Mouse (Mus musculus): ENCODE results near the gene Tnfrsf13c. TPM values are rescaled to one million over a fixed set of nuclear protein-coding genes. Genes with fewer than 3 reads are reported as not detected.

The Tnfrsf13c gene
- total and polyA plus RNA-seq, 3 experiments, result 204 to 287 (median 257) TPM

Other genes with a start within 250 kb of the Tnfrsf13c start
Only the 20 nearest of the 21 such genes appear.
- 67.3 and 80.0 TPM in 2 replicates for gene Xrcc6, start 236.5 kb downstream of the Tnfrsf13c start, total RNA-seq (2012; rRNA removed)
- gene Xrcc6, start 236.5 kb downstream of the Tnfrsf13c start, total RNA-seq (2014; rRNA removed), result 79.5 and 83.5 TPM in 2 replicates
- gene Xrcc6, start 236.5 kb downstream of the Tnfrsf13c start, polyA plus RNA-seq (2012; ENCODE audit: insufficient read length, low read depth), result 80.8 and 94.0 TPM in 2 replicates
- gene Desi1, start 190.5 kb downstream of the Tnfrsf13c start, total RNA-seq (2012; rRNA removed), result 10.9 and 11.3 TPM in 2 replicates
- 7.6 and 10.0 TPM in 2 replicates for gene Desi1, start 190.5 kb downstream of the Tnfrsf13c start, total RNA-seq (2014; rRNA removed)
- 39.2 and 47.3 TPM in 2 replicates for gene Desi1, start 190.5 kb downstream of the Tnfrsf13c start, polyA plus RNA-seq (2012; ENCODE audit: insufficient read length, low read depth)
- gene Snu13, start 176.8 kb downstream of the Tnfrsf13c start, total RNA-seq (2012; rRNA removed), result 167 and 225 TPM in 2 replicates
- gene Snu13, start 176.8 kb downstream of the Tnfrsf13c start, total RNA-seq (2014; rRNA removed), result 558 and 575 TPM in 2 replicates
- gene Snu13, start 176.8 kb downstream of the Tnfrsf13c start, polyA plus RNA-seq (2012; ENCODE audit: insufficient read length, low read depth), result 433 and 587 TPM in 2 replicates
- 0.04 TPM in 2 replicates for gene 4930407I10Rik, start 165.2 kb downstream of the Tnfrsf13c start, total RNA-seq (2012; rRNA removed)
- not detected in 2 replicates for gene 4930407I10Rik, start 165.2 kb downstream of the Tnfrsf13c start, total RNA-seq (2014; rRNA removed)
- gene 4930407I10Rik, start 165.2 kb downstream of the Tnfrsf13c start, polyA plus RNA-seq (2012; ENCODE audit: insufficient read length, low read depth), result not detected in 2 replicates
- gene Mei1, start 154.4 kb downstream of the Tnfrsf13c start, total RNA-seq (2012; rRNA removed), result 0.04 TPM in 1 of 2 replicates, not detected in the other
- gene Mei1, start 154.4 kb downstream of the Tnfrsf13c start, total RNA-seq (2014; rRNA removed), result not detected in 2 replicates
- not detected in 2 replicates for gene Mei1, start 154.4 kb downstream of the Tnfrsf13c start, polyA plus RNA-seq (2012; ENCODE audit: insufficient read length, low read depth)
- gene Ccdc134, start 96.4 kb downstream of the Tnfrsf13c start, total RNA-seq (2012; rRNA removed), result 37.1 and 48.8 TPM in 2 replicates
- 35.1 and 35.7 TPM in 2 replicates for gene Ccdc134, start 96.4 kb downstream of the Tnfrsf13c start, total RNA-seq (2014; rRNA removed)
- gene Ccdc134, start 96.4 kb downstream of the Tnfrsf13c start, polyA plus RNA-seq (2012; ENCODE audit: insufficient read length, low read depth), result 42.9 and 43.6 TPM in 2 replicates
- gene Srebf2, start 77.2 kb downstream of the Tnfrsf13c start, total RNA-seq (2012; rRNA removed), result 130 and 159 TPM in 2 replicates
- gene Srebf2, start 77.2 kb downstream of the Tnfrsf13c start, total RNA-seq (2014; rRNA removed), result 77.6 and 94.3 TPM in 2 replicates
- 214 and 253 TPM in 2 replicates for gene Srebf2, start 77.2 kb downstream of the Tnfrsf13c start, polyA plus RNA-seq (2012; ENCODE audit: insufficient read length, low read depth)
- 152 and 159 TPM in 2 replicates for gene Shisa8, start 11.6 kb downstream of the Tnfrsf13c start, total RNA-seq (2012; rRNA removed)
- gene Shisa8, start 11.6 kb downstream of the Tnfrsf13c start, total RNA-seq (2014; rRNA removed), result 94.6 and 103 TPM in 2 replicates
- 64.2 and 83.4 TPM in 2 replicates for gene Shisa8, start 11.6 kb downstream of the Tnfrsf13c start, polyA plus RNA-seq (2012; ENCODE audit: insufficient read length, low read depth)
- 31.5 and 34.2 TPM in 2 replicates for gene Cenpm, start 20.4 kb upstream of the Tnfrsf13c start, total RNA-seq (2012; rRNA removed)
- gene Cenpm, start 20.4 kb upstream of the Tnfrsf13c start, total RNA-seq (2014; rRNA removed), result 17.1 and 22.8 TPM in 2 replicates
- 39.6 and 44.0 TPM in 2 replicates for gene Cenpm, start 20.4 kb upstream of the Tnfrsf13c start, polyA plus RNA-seq (2012; ENCODE audit: insufficient read length, low read depth)
- not detected in 2 replicates for gene 1500009C09Rik, start 28.0 kb upstream of the Tnfrsf13c start, total RNA-seq (2012; rRNA removed)
- gene 1500009C09Rik, start 28.0 kb upstream of the Tnfrsf13c start, total RNA-seq (2014; rRNA removed), result not detected in 2 replicates
- not detected in 2 replicates for gene 1500009C09Rik, start 28.0 kb upstream of the Tnfrsf13c start, polyA plus RNA-seq (2012; ENCODE audit: insufficient read length, low read depth)
- gene Sept3, start 50.5 kb upstream of the Tnfrsf13c start, total RNA-seq (2012; rRNA removed), result 0.04 and 0.13 TPM in 2 replicates
- gene Sept3, start 50.5 kb upstream of the Tnfrsf13c start, total RNA-seq (2014; rRNA removed), result not detected in 2 replicates
- gene Sept3, start 50.5 kb upstream of the Tnfrsf13c start, polyA plus RNA-seq (2012; ENCODE audit: insufficient read length, low read depth), result 0.07 TPM in 1 of 2 replicates, not detected in the other
- gene Wbp2nl, start 74.6 kb upstream of the Tnfrsf13c start, total RNA-seq (2012; rRNA removed), result not detected in 2 replicates
- gene Wbp2nl, start 74.6 kb upstream of the Tnfrsf13c start, total RNA-seq (2014; rRNA removed), result not detected in 2 replicates
- gene Wbp2nl, start 74.6 kb upstream of the Tnfrsf13c start, polyA plus RNA-seq (2012; ENCODE audit: insufficient read length, low read depth), result not detected in 2 replicates
- gene Naga, start 114.6 kb upstream of the Tnfrsf13c start, total RNA-seq (2012; rRNA removed), result 21.1 and 28.2 TPM in 2 replicates
- gene Naga, start 114.6 kb upstream of the Tnfrsf13c start, total RNA-seq (2014; rRNA removed), result 17.7 and 19.9 TPM in 2 replicates
- 18.7 and 21.9 TPM in 2 replicates for gene Naga, start 114.6 kb upstream of the Tnfrsf13c start, polyA plus RNA-seq (2012; ENCODE audit: insufficient read length, low read depth)
- 0.08 TPM in 1 of 2 replicates, not detected in the other for gene Pheta2, start 114.6 kb upstream of the Tnfrsf13c start, total RNA-seq (2012; rRNA removed)
- gene Pheta2, start 114.6 kb upstream of the Tnfrsf13c start, total RNA-seq (2014; rRNA removed), result not detected in 2 replicates
- gene Pheta2, start 114.6 kb upstream of the Tnfrsf13c start, polyA plus RNA-seq (2012; ENCODE audit: insufficient read length, low read depth), result not detected in 2 replicates
- gene Smdt1, start 114.6 kb upstream of the Tnfrsf13c start, total RNA-seq (2012; rRNA removed), result 171 TPM in 2 replicates
- gene Smdt1, start 114.6 kb upstream of the Tnfrsf13c start, total RNA-seq (2014; rRNA removed), result 112 and 114 TPM in 2 replicates
- gene Smdt1, start 114.6 kb upstream of the Tnfrsf13c start, polyA plus RNA-seq (2012; ENCODE audit: insufficient read length, low read depth), result 122 and 138 TPM in 2 replicates
- 170 and 222 TPM in 2 replicates for gene Ndufa6, start 130.0 kb upstream of the Tnfrsf13c start, total RNA-seq (2012; rRNA removed)
- gene Ndufa6, start 130.0 kb upstream of the Tnfrsf13c start, total RNA-seq (2014; rRNA removed), result 262 and 279 TPM in 2 replicates
- 87.3 and 109 TPM in 2 replicates for gene Ndufa6, start 130.0 kb upstream of the Tnfrsf13c start, polyA plus RNA-seq (2012; ENCODE audit: insufficient read length, low read depth)
- 0.21 and 0.42 TPM in 2 replicates for gene Cyp2d22, start 155.9 kb upstream of the Tnfrsf13c start, total RNA-seq (2012; rRNA removed)
- 0.24 TPM in 1 of 2 replicates, not detected in the other for gene Cyp2d22, start 155.9 kb upstream of the Tnfrsf13c start, total RNA-seq (2014; rRNA removed)
- gene Cyp2d22, start 155.9 kb upstream of the Tnfrsf13c start, polyA plus RNA-seq (2012; ENCODE audit: insufficient read length, low read depth), result 0.08 TPM in 1 of 2 replicates, not detected in the other
- gene Cyp2d11, start 169.7 kb upstream of the Tnfrsf13c start, total RNA-seq (2012; rRNA removed), result not detected in 2 replicates
- not detected in 2 replicates for gene Cyp2d11, start 169.7 kb upstream of the Tnfrsf13c start, total RNA-seq (2014; rRNA removed)
- not detected in 2 replicates for gene Cyp2d11, start 169.7 kb upstream of the Tnfrsf13c start, polyA plus RNA-seq (2012; ENCODE audit: insufficient read length, low read depth)
- gene Cyp2d10, start 182.8 kb upstream of the Tnfrsf13c start, total RNA-seq (2012; rRNA removed), result not detected in 2 replicates
- not detected in 2 replicates for gene Cyp2d10, start 182.8 kb upstream of the Tnfrsf13c start, total RNA-seq (2014; rRNA removed)
- gene Cyp2d10, start 182.8 kb upstream of the Tnfrsf13c start, polyA plus RNA-seq (2012; ENCODE audit: insufficient read length, low read depth), result not detected in 2 replicates
- not detected in 2 replicates for gene Cyp2d9, start 209.1 kb upstream of the Tnfrsf13c start, total RNA-seq (2012; rRNA removed)
- gene Cyp2d9, start 209.1 kb upstream of the Tnfrsf13c start, total RNA-seq (2014; rRNA removed), result not detected in 2 replicates
- gene Cyp2d9, start 209.1 kb upstream of the Tnfrsf13c start, polyA plus RNA-seq (2012; ENCODE audit: insufficient read length, low read depth), result not detected in 2 replicates

Measured in CH12.LX (cell line).